Mouse (Mus musculus) MEL (cell line): ENCODE results near the gene Marc1.

Experiments used
- CHD1 ChIP-seq: IDR thresholded peaks from 2 replicates; pipeline ENCODE4 v1.6.1; 2012; ENCODE audit warnings: low read depth, mild to moderate bottlenecking, inconsistent platforms, low read length, improper control_type of control experiment
- CTCF ChIP-seq, 3 experiments: IDR thresholded peaks in 2 of 3; conservative IDR thresholded peaks in 1 of 3; 2 replicates each; pipeline ENCODE4 v1.5.1; 2011 to 2012; ENCODE audit warnings: low read length in 3 of 3, low read depth in 2 of 3, mild to moderate bottlenecking in 2 of 3, improper control_type of control experiment in 1 of 3, inconsistent platforms in 1 of 3, mixed read lengths in 1 of 3, moderate library complexity in 1 of 3; ENCODE audit not compliant: control insufficient read depth in 1 of 3, insufficient read depth in 1 of 3, poor library complexity in 1 of 3, severe bottlenecking in 1 of 3
- GABPA ChIP-seq: IDR thresholded peaks from 2 replicates; pipeline ENCODE4 v1.6.1; 2012; ENCODE audit warnings: low read depth, mild to moderate bottlenecking, inconsistent platforms, low read length, improper control_type of control experiment, moderate library complexity
- GATA1 ChIP-seq: IDR thresholded peaks from 2 replicates; pipeline ENCODE4 v1.6.1; 2011; ENCODE audit warnings: low read depth, low read length, improper control_type of control experiment
- MAX ChIP-seq: IDR thresholded peaks from 2 replicates; pipeline ENCODE4 v1.6.1; 2011; ENCODE audit warnings: low read length, improper control_type of control experiment
- POLR2A ChIP-seq, 2 experiments: IDR thresholded peaks; 2 replicates each; pipeline ENCODE4 v1.6.1; 2011 to 2012; ENCODE audit warnings: low read length in 2 of 2, mild to moderate bottlenecking in 2 of 2, control low read depth in 1 of 2, improper control_type of control experiment in 1 of 2, low read depth in 1 of 2, moderate library complexity in 1 of 2; ENCODE audit not compliant: control insufficient read depth in 1 of 2, insufficient read depth in 1 of 2, poor library complexity in 1 of 2
- SMC3 ChIP-seq: IDR thresholded peaks from 2 replicates; pipeline ENCODE4 v1.6.1; 2011; ENCODE audit warnings: low read depth, low read length, improper control_type of control experiment

- TF ChIP-seq CHD1 (no peak), POLR2A (IDR thresholded peaks at IDR 0.05; ENCODE audit: control insufficient read depth in 1 of 2, insufficient read depth in 1 of 2, low read depth in 1 of 2, low read length in 2 of 2, poor library complexity in 1 of 2) (no peak), GATA1 (no peak), CTCF (IDR thresholded peaks at IDR 0.05 in 2 of 3, conservative IDR thresholded peaks at IDR 0.05 in 1 of 3; ENCODE audit: control insufficient read depth in 1 of 3, insufficient read depth in 1 of 3, low read depth in 2 of 3, low read length in 3 of 3, poor library complexity in 1 of 3, severe bottlenecking in 1 of 3) (no peak), GABPA (no peak), SMC3 (no peak), MAX (no peak)
These were observed 16.1 kb upstream of the Marc1 start for GRCm38 (mm10) chr1:184827175-184827701.
